Mouse (Mus musculus): Measurements from ENCODE around the gene Pym1. TPM values are rescaled to one million over a fixed set of nuclear protein-coding genes. Genes with fewer than 3 reads are reported as not detected.

Pym1 gene
- polyA plus RNA-seq, 1 experiment from 2014 or later: 46.5 TPM

DNA sequence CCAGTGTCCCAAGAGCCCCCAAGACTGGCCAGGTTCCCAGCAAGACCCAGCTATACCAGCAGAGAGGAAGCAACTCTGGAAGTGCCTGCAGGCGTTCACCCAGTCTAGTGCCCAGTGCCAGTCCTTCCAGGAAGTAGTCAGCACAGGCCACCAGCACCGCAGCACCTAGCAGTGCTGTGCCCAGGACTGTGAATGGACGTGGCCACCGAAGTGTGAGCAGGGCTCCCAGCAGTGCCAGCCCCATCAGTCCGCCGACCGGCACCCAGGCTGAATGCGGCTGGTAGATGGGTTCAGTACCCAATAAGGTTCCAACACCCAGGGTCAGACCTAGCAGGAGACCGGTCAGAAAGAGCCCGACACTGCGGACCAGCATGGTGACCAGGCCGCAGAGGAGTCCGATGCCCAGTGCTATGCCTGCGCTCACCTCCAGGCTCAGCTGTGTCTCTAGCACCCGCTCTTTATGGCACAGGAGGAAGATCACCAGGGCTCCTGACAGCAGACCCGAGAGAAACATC is 54.3 kb downstream of the Pym1 start:
- no peak for ATAC-seq (ENCODE audit: low FRiP score)
- Histone ChIP-seq H3K9me3 (no peaks in the 10 kb centered on the region), H3K4me2 (no peak overlapping the region), H3K9ac (0 out of 2 replicates have a peak overlapping the region, but pooled peaks have one; percentile 92), H3K27ac (no peak overlapping the region), H3K4me1 (replicated peaks) (peaks cover 37% of the 10 kb centered on the region), H3K36me3 (peaks cover 39% of the 10 kb centered on the region), H3K27me3 (no peaks in the 10 kb centered on the region), H3K4me3 (no peak overlapping the region)
- WGBS: 87% methylated on average over 16 of the region's 16 CpGs

DNA sequence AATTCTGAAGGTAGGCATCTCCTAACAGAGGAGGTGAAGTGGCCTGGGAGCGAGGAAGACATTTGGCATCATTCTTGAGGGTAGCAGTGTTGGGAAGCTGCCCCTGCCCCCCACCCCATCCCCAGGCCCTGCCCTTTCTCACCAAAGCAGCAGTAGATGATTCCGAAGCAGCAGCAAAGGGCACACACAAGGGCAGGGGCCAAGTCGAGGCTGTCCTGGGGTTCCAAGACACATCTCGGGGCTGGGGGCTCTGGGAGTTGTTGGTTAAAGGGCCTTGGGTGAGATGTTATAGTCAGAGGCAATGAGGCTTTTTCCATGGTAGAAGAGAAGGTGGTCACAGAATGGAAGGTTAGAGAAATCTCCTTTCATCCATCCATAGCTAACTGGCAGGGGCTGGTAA is 55.3 kb downstream of the Pym1 start:
- no peak for ATAC-seq (ENCODE audit: low FRiP score)

DNA sequence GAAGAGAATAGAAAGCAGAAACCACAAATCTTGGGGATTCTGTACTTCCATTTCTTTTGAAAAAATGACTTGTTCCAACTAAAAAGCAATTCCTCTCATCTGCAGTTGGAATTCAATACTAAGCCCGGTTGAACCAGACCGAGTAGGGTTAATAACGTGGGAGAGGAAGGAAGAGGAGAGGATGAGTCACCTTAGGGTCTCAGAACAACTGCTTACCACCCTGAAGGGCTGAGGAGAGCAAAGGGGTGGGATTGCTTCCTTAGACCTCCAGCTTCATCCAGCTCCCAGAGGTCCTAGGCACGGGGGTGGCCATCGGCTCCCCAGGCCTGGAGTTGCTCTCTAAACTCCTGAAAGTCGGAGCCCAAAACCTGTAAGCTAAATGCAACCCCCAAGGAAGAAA is 55.7 kb downstream of the Pym1 start:
- Histone ChIP-seq H3K9ac (peak overlapping the region; percentile 92), H3K27me3 (no peaks in the 10 kb centered on the region), H3K36me3 (peaks cover 45% of the 10 kb centered on the region), H3K4me2 (peak overlapping the region; percentile 79), H3K4me3 (peak overlapping the region; percentile 82), H3K9me3 (no peaks in the 10 kb centered on the region), H3K4me1 (replicated peaks) (peaks cover 50% of the 10 kb centered on the region), H3K27ac (peak overlapping the region; percentile 99)
- ATAC-seq (ENCODE audit: low FRiP score): no peak
- WGBS: 23% methylated on average over 6 of the region's 6 CpGs

More for the DNA sequence above, 55.3 kb downstream of the Pym1 start:
- H3K4me2 ChIP-seq: peak overlapping the region; percentile 79
- H3K4me1 ChIP-seq (replicated peaks): peaks cover 46% of the 10 kb centered on the region
- H3K9me3 ChIP-seq: no peaks in the 10 kb centered on the region
- WGBS: 69% methylated on average over 4 of the region's 4 CpGs
- peak overlapping the region; percentile 92 for H3K9ac ChIP-seq
- H3K4me3 ChIP-seq: peak overlapping the region; percentile 82
- no peaks in the 10 kb centered on the region for H3K27me3 ChIP-seq
- H3K27ac ChIP-seq: peak overlapping the region; percentile 99; the same call in 1 of the 2 replicates
- peaks cover 47% of the 10 kb centered on the region for H3K36me3 ChIP-seq

DNA sequence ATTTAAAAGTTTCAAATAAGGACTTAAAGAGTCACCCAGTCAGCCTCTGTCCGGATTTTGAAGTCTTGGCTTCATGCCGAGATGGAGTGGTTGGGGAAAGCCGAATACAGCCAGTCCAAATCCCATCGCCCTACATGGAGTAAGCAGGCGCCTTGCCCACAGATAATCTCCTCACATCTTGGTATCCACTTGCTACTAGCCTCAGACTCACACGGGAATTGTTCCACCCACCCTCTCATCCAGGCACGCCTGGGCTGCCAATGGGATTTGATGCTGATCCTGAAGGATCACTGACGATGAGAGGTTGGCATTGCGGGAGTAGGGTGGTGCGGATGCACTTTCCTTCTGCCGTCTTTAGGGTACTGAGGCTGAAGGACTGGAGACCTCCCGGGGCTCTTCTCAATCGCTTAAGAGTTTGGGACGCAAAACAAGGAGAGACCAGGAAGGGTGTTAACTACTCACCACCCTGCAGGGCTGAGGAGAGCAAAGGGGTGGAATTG is 56.1 kb downstream of the Pym1 start, which contains the start of gene Dnajc14:
Gene Dnajc14, plus strand, starts transcription at position 292 of the 500 bp plus-strand sequence.
- peaks cover 46% of the 10 kb centered on the region for H3K36me3 ChIP-seq
- no peaks in the 10 kb centered on the region for H3K27me3 ChIP-seq
- H3K4me1 ChIP-seq (replicated peaks): peaks cover 55% of the 10 kb centered on the region
- no peaks in the 10 kb centered on the region for H3K9me3 ChIP-seq
- peak within 1 kb of the TSS; percentile 92 for H3K9ac ChIP-seq
- H3K27ac ChIP-seq: peak within 1 kb of the TSS; percentile 99
- ATAC-seq (ENCODE audit: low FRiP score): peak; percentile 11; the same call in 1 of the 2 replicates
- H3K4me3 ChIP-seq: peak within 1 kb of the TSS; percentile 82
- H3K4me2 ChIP-seq: peak within 1 kb of the TSS; percentile 79
- WGBS: under 1% methylated on average over 14 of the region's 14 CpGs

DNA sequence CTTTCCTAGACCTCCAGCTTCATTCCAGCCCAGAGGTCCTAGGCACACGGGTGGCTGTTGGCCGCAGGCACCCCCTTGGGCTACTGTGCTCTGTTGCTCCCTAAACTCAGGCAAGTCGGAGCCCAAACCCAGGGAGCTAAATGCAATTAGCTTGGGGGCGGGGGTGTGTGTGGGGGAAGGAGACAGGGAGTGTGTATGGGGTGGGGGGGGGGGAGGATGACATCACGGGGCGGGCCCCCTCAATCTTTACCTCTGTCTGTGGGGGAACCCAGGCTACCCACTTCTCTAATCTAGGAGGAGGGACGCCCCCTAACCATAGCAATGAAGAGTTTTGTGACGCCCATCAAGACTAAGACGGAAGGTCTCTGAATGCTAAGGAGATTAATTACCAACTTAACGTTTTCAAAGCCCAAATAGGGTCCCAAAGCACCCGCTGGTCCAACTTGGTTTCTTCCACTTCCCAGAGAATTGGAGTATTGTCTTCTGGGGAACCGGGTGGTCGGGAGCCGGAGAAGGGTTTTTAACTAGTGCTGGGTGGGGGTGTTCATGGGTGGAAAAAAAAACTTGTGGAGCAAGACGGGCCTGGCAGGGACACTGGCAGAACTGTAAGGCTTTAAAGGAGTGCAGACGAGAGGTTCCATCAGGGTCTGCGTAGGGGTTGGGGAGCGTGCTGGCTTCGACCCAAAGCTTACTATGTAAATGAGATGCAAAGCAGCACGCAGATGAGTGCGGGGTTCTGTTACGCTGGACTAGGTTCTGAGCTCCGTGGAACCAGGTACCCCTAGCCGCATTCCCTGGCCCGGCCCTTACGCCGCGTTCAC is 56.8 kb downstream of the Pym1 start, which contains the start of gene Tmem198b:
Gene Tmem198b, minus strand, starts transcription at position 100 of the 821 bp plus-strand sequence.
- Histone ChIP-seq H3K36me3 (peaks cover 44% of the 10 kb centered on the region), H3K9me3 (no peaks in the 10 kb centered on the region), H3K4me2 (peak within 1 kb of the TSS; percentile 79), H3K9ac (peak within 1 kb of the TSS; percentile 92), H3K27ac (peak within 1 kb of the TSS; percentile 99), H3K4me1 (replicated peaks) (peaks cover 62% of the 10 kb centered on the region), H3K27me3 (no peaks in the 10 kb centered on the region), H3K4me3 (peak within 1 kb of the TSS; percentile 82)
- ATAC-seq (ENCODE audit: low FRiP score): peak; percentile 73
- under 1% methylated on average over 28 of the region's 28 CpGs for WGBS

DNA sequence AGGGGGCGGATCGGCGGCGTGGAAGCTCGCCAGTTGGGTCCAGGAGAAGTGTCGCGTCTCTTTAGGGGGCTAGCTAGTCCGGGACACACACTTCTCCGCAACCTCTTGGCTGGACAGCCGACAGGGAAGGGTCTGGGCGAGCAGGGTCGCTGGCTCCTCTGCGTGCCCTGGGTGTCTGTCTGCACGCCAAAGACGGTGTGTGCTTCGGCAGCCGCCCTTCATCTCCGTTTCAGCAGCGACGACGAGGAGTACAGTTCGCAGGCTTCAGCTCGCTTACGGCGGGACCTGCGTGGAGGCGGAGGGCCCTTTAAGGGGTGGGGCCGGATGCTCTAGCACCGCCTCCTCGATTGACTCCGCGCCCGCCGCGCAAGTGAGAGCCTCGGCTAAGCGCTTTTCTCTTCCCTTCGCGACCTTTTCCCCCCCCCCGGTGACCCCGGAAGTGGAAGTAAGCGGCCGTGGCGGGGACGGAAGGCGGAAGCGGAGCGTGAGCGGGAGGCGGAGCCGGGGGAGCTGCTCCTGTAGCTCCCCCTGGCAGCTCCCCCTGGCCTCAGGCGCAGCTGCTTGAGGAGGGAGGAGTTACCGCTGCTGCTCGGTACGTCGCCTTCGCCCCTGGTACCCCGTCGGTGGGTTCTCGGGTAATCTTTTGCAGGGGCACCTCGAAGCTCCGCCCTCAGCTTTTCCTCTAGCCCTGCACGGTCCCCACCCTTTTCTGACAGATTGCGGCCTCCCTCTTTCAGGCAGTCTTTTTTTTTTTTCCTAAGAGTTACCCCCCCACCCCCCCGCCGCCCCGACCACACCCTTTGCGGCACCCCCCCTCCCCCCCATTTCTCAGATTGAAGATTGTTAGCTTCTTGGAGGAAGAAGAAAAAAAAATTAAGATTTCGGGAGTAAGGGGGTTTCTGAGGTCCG is 57.7 kb downstream of the Pym1 start:
- Histone ChIP-seq H3K4me1 (replicated peaks) (peaks cover 70% of the 10 kb centered on the region), H3K27me3 (no peaks in the 10 kb centered on the region), H3K9me3 (no peaks in the 10 kb centered on the region), H3K4me2 (peak overlapping the region; percentile 79), H3K36me3 (peaks cover 43% of the 10 kb centered on the region), H3K9ac (peak overlapping the region; percentile 92), H3K4me3 (peak overlapping the region; percentile 82), H3K27ac (peak overlapping the region; percentile 99)
- WGBS: under 1% methylated on average over 70 of the region's 70 CpGs
- peak; percentile 95 for ATAC-seq (ENCODE audit: low FRiP score)

DNA sequence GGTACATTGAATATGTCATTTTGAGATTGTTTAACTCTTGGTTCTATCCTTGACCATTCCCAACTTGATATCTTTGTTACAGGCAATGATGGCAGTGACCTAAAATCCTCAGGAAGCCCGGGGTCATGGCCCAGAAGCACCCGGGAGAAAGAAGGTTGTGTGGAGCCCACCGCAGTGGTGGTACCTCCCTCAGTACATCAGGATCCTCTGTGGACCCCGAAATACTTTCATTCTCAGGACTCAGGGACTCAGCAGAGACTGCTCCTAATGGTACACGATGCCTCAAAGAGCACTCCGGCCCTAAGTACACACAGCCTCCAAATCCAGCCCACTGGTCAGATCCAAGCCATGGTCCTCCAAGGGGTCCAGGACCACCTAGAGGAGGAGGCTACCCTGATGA is 58.4 kb downstream of the Pym1 start:
- Histone ChIP-seq H3K27ac (peak overlapping the region; percentile 99; the same call in 1 of the 2 replicates), H3K9ac (peak overlapping the region; percentile 92), H3K4me1 (replicated peaks) (peaks cover 73% of the 10 kb centered on the region), H3K4me3 (peak overlapping the region; percentile 82), H3K9me3 (no peaks in the 10 kb centered on the region), H3K27me3 (no peaks in the 10 kb centered on the region), H3K4me2 (peak overlapping the region; percentile 79), H3K36me3 (peaks cover 38% of the 10 kb centered on the region)
- WGBS: 60% methylated on average over 6 of the region's 6 CpGs
- ATAC-seq (ENCODE audit: low FRiP score): no peak

DNA sequence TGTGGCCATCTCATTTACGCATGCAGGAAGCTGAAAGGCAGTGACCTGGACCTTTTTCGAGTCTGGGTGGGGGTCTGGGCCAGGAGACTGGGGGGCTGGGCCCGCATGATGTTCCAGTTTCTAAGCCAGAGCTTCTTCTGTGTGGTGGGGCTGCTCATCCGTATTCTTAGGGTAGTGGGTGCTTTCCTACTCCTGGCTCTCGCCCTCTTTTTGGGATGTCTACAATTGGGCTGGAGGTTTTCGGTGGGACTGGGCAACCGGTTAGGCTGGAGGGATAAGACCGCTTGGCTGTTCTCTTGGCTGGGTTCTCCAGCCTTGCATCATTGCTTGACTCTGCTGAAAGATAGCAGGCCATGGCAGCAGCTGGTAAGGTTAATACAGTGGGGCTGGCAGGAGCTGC is 59.3 kb downstream of the Pym1 start:
- Histone ChIP-seq H3K27ac (no peak overlapping the region), H3K4me1 (replicated peaks) (peaks cover 69% of the 10 kb centered on the region), H3K4me2 (peak overlapping the region; percentile 79), H3K36me3 (peaks cover 28% of the 10 kb centered on the region), H3K4me3 (peak overlapping the region; percentile 82), H3K9me3 (no peaks in the 10 kb centered on the region), H3K27me3 (no peaks in the 10 kb centered on the region), H3K9ac (peak overlapping the region; percentile 92)
- 96% methylated on average over 8 of the region's 8 CpGs for WGBS
- ATAC-seq (ENCODE audit: low FRiP score): no peak

Other genes with a start within 250 kb of the Pym1 start
- 4.1 and 4.2 TPM in 2 replicates for gene Myl6b, start 249.2 kb upstream of the Pym1 start, polyA plus RNA-seq (2015; fragmentation: Nextera tagmentation; extraction: Ambion mirVana)
- gene Esyt1, start 222.0 kb upstream of the Pym1 start, polyA plus RNA-seq (2015; fragmentation: Nextera tagmentation; extraction: Ambion mirVana): 16.4 and 17.6 TPM in 2 replicates
- gene Zc3h10, start 200.1 kb upstream of the Pym1 start, polyA plus RNA-seq (2015; fragmentation: Nextera tagmentation; extraction: Ambion mirVana): 19.7 and 20.9 TPM in 2 replicates
- 2,639 and 2,680 TPM in 2 replicates for gene Rpl41, start 198.6 kb upstream of the Pym1 start, polyA plus RNA-seq (2015; fragmentation: Nextera tagmentation; extraction: Ambion mirVana)
- gene Pa2g4, start 181.9 kb upstream of the Pym1 start, polyA plus RNA-seq (2015; fragmentation: Nextera tagmentation; extraction: Ambion mirVana): 125 and 129 TPM in 2 replicates
- 3.0 and 3.5 TPM in 2 replicates for gene Erbb3, start 158.2 kb upstream of the Pym1 start, polyA plus RNA-seq (2015; fragmentation: Nextera tagmentation; extraction: Ambion mirVana)
- gene Rps26, start 121.1 kb upstream of the Pym1 start, polyA plus RNA-seq (2015; fragmentation: Nextera tagmentation; extraction: Ambion mirVana): 482 and 485 TPM in 2 replicates
- 14.6 and 15.2 TPM in 2 replicates for gene Ikzf4, start 101.9 kb upstream of the Pym1 start, polyA plus RNA-seq (2015; fragmentation: Nextera tagmentation; extraction: Ambion mirVana)
- gene Suox, start 73.8 kb upstream of the Pym1 start, polyA plus RNA-seq (2015; fragmentation: Nextera tagmentation; extraction: Ambion mirVana): 14.4 and 14.6 TPM in 2 replicates
- gene Rab5b, start 51.6 kb upstream of the Pym1 start, polyA plus RNA-seq (2015; fragmentation: Nextera tagmentation; extraction: Ambion mirVana): 99.1 and 101 TPM in 2 replicates
- 0.32 and 0.70 TPM in 2 replicates for gene Pmel, start 43.7 kb upstream of the Pym1 start, polyA plus RNA-seq (2015; fragmentation: Nextera tagmentation; extraction: Ambion mirVana)
- gene Cdk2, start 42.9 kb upstream of the Pym1 start, polyA plus RNA-seq (2015; fragmentation: Nextera tagmentation; extraction: Ambion mirVana): 26.0 and 26.7 TPM in 2 replicates
- 6.5 and 7.0 TPM in 2 replicates for gene Dgka, start 3.0 kb upstream of the Pym1 start, polyA plus RNA-seq (2015; fragmentation: Nextera tagmentation; extraction: Ambion mirVana)
- 0.51 and 0.71 TPM in 2 replicates for gene Mmp19, start 43.0 kb downstream of the Pym1 start, polyA plus RNA-seq (2015; fragmentation: Nextera tagmentation; extraction: Ambion mirVana)
- gene Dnajc14, start 56.2 kb downstream of the Pym1 start, polyA plus RNA-seq (2015; fragmentation: Nextera tagmentation; extraction: Ambion mirVana): 57.5 and 59.5 TPM in 2 replicates
- 17.9 and 18.8 TPM in 2 replicates for gene Tmem198b, start 56.5 kb downstream of the Pym1 start, polyA plus RNA-seq (2015; fragmentation: Nextera tagmentation; extraction: Ambion mirVana)
- 185 and 190 TPM in 2 replicates for gene Sarnp, start 69.4 kb downstream of the Pym1 start, polyA plus RNA-seq (2015; fragmentation: Nextera tagmentation; extraction: Ambion mirVana)
- 30.2 and 34.4 TPM in 2 replicates for gene Ormdl2, start 73.8 kb downstream of the Pym1 start, polyA plus RNA-seq (2015; fragmentation: Nextera tagmentation; extraction: Ambion mirVana)
- 10.2 and 10.3 TPM in 2 replicates for gene Gdf11, start 143.8 kb downstream of the Pym1 start, polyA plus RNA-seq (2015; fragmentation: Nextera tagmentation; extraction: Ambion mirVana)
- 198 and 229 TPM in 2 replicates for gene Cd63, start 153.1 kb downstream of the Pym1 start, polyA plus RNA-seq (2015; fragmentation: Nextera tagmentation; extraction: Ambion mirVana)
- 16.6 and 19.3 TPM in 2 replicates for gene Rdh5, start 175.0 kb downstream of the Pym1 start, polyA plus RNA-seq (2015; fragmentation: Nextera tagmentation; extraction: Ambion mirVana)
- gene Bloc1s1, start 176.1 kb downstream of the Pym1 start, polyA plus RNA-seq (2015; fragmentation: Nextera tagmentation; extraction: Ambion mirVana): 281 and 286 TPM in 2 replicates
- 5.2 and 6.3 TPM in 2 replicates for gene Itga7, start 185.9 kb downstream of the Pym1 start, polyA plus RNA-seq (2015; fragmentation: Nextera tagmentation; extraction: Ambion mirVana)
- not detected in 2 replicates for gene Mettl7b, start 213.1 kb downstream of the Pym1 start, polyA plus RNA-seq (2015; fragmentation: Nextera tagmentation; extraction: Ambion mirVana)
- gene Olfr9, start 241.5 kb downstream of the Pym1 start, polyA plus RNA-seq (2015; fragmentation: Nextera tagmentation; extraction: Ambion mirVana): not detected in 2 replicates

Data from hindbrain, embryonic 13.5 days (tissue).